Mouse (Mus musculus): ENCODE measurements around the gene Vmn2r95.
"Not testable (repeated sequence)": the region's sequence is repeated elsewhere in the genome, so short reads cannot be mapped to it uniquely, and the experiment has no call there.

Vmn2r95 gene

GRCm38 (mm10) chr17:18423778-18424177 lies at the start of gene Vmn2r95:
TSS of gene Vmn2r95 (plus strand) at chr17:18424078.
- DNase-seq (ENCODE audit: low spot score): no peak

- DNase-seq (ENCODE audit: low spot score): no peak
Observed at GRCm38 (mm10) chr17:18455619-18456140, 31.8 kb downstream of the Vmn2r95 start.

- not testable (repeated sequence) for DNase-seq (ENCODE audit: low spot score)
Observed at GRCm38 (mm10) chr17:18458126-18458634, 34.3 kb downstream of the Vmn2r95 start.

GRCm38 (mm10) chr17:18462695-18463094 lies 38.8 kb downstream of the Vmn2r95 start:
- no peak for DNase-seq (ENCODE audit: low spot score)

GRCm38 (mm10) chr17:18479885-18480284 lies 56.0 kb downstream of the Vmn2r95 start:
- no peak for DNase-seq (ENCODE audit: low spot score)

Data from ovary, postnatal 36 days (tissue).